Mouse (Mus musculus) embryonic facial prominence, embryonic 12.5 days (tissue): ENCODE results near the gene Clec1b. TPM values are rescaled to one million over a fixed set of nuclear protein-coding genes. Genes with fewer than 3 reads are reported as not detected.

ENCODE experiments used
- ATAC-seq: fragments of 200-750 bp; cut with Nextera tagmentation; 2 replicates; pipeline ENCODE4 v1.8.0; 2017; ENCODE audit not compliant: insufficient number of reproducible peaks, insufficient read depth, low FRiP score, low TSS enrichment
- H3K27ac ChIP-seq: fragments of 300-500 bp; sonication (generic); 2 replicates; pipeline ENCODE4 v1.5.1; 2016; ENCODE audit warnings: mild to moderate bottlenecking
- H3K27me3 ChIP-seq: fragments of 300-500 bp; sonication (generic); 2 replicates; pipeline ENCODE4 v1.6.1; 2016; ENCODE audit warnings: mild to moderate bottlenecking, moderate library complexity
- H3K36me3 ChIP-seq: fragments of 300-500 bp; sonication (generic); 2 replicates; pipeline ENCODE4 v1.6.1; 2016; ENCODE audit warnings: mild to moderate bottlenecking
- H3K4me1 ChIP-seq: fragments of 300-500 bp; sonication (generic); 2 replicates; pipeline ENCODE4 v1.6.1; 2016
- H3K4me2 ChIP-seq: fragments of 300-500 bp; sonication (generic); replicated peaks from 2 replicates; pipeline ENCODE4 v1.6.1; 2016; ENCODE audit warnings: mild to moderate bottlenecking, moderate library complexity
- H3K4me3 ChIP-seq: fragments of 300-500 bp; sonication (generic); 2 replicates; pipeline ENCODE4 v1.5.1; 2016; ENCODE audit warnings: mild to moderate bottlenecking
- H3K9ac ChIP-seq: fragments of 300-500 bp; sonication (generic); 2 replicates; pipeline ENCODE4 v1.6.1; 2016; ENCODE audit warnings: mild to moderate bottlenecking, moderate library complexity
- H3K9me3 ChIP-seq: fragments of 300-500 bp; sonication (generic); 2 replicates; pipeline ENCODE4 v1.6.1; 2016; ENCODE audit warnings: mild to moderate bottlenecking, moderate library complexity
- WGBS: fragments of 180-500 bp; shearing (Covaris S2); methylation state at CpG from one replicate; pipeline ENCODE4 v1.1.7; 2016; 5-methylcytosine and 5-hydroxymethylcytosine counted together
- polyA plus RNA-seq: library from polyadenylated mRNA; unstranded; fragments of >200 nt; fragmentation: Nextera tagmentation; extraction: Ambion mirVana; gene quantifications from 2 replicates; pipeline ENCODE4 v1.2.1, GENCODE M21; 2016

The Clec1b gene
- polyA plus RNA-seq, 1 experiment from 2014 or later = 5.0 TPM

- Histone ChIP-seq H3K4me3 (no peak overlapping the region), H3K36me3 (no peaks in the 10 kb centered on the region), H3K9me3 (no peaks in the 10 kb centered on the region), H3K27me3 (no peaks in the 10 kb centered on the region), H3K4me2 (no peak overlapping the region), H3K9ac (no peak overlapping the region), H3K27ac (peak overlapping the region; percentile 46; the same call in 1 of the 2 replicates), H3K4me1 (peaks cover 5% of the 10 kb centered on the region)
- 0 out of 2 replicates have a peak, but pooled peaks have one; percentile 52 for ATAC-seq
- 61% methylated on average over 4 of the region's 4 CpGs for WGBS
Observed at GRCm38 (mm10) chr6:129423040-129423733, 26.1 kb downstream of the Clec1b start.

- Histone ChIP-seq H3K9me3 (no peaks in the 10 kb centered on the region), H3K9ac (no peak overlapping the region), H3K4me3 (no peak overlapping the region), H3K27me3 (no peaks in the 10 kb centered on the region), H3K4me2 (no peak overlapping the region), H3K36me3 (no peaks in the 10 kb centered on the region), H3K4me1 (peaks cover 5% of the 10 kb centered on the region), H3K27ac (no peak overlapping the region)
- peak; percentile 41; the same call in 1 of the 2 replicates for ATAC-seq
- 8% methylated on average over 1 of the region's 1 CpGs for WGBS
Observed at GRCm38 (mm10) chr6:129423734-129424072, 26.6 kb downstream of the Clec1b start.

DNA sequence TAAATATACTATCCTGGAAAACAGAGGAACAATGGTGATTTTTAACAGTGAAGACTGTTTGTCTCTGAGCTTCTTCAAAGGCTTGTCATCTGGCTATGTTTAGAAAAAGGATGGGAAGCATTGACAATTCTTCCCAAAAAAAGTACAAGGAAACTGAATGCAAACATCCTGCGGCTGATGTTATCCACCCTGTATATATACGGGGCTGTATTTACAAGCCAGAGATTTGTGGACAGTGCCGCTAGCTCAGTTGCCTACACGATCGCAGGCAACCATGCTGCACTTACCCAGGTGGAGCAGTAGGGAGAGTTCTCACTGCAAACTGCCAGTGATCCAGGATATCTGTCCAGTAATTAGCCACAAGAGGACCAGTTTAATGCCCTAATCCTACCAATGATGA is 28.1 kb downstream of the Clec1b start:
- no peak overlapping the region for H3K4me3 ChIP-seq
- H3K4me2 ChIP-seq = no peak overlapping the region
- H3K36me3 ChIP-seq = no peaks in the 10 kb centered on the region
- ATAC-seq = no peak
- WGBS = 66% methylated on average over 5 of the region's 5 CpGs
- no peak overlapping the region for H3K27ac ChIP-seq
- H3K9ac ChIP-seq = no peak overlapping the region
- H3K27me3 ChIP-seq = no peaks in the 10 kb centered on the region
- peaks cover 5% of the 10 kb centered on the region for H3K4me1 ChIP-seq
- H3K9me3 ChIP-seq = no peaks in the 10 kb centered on the region

DNA sequence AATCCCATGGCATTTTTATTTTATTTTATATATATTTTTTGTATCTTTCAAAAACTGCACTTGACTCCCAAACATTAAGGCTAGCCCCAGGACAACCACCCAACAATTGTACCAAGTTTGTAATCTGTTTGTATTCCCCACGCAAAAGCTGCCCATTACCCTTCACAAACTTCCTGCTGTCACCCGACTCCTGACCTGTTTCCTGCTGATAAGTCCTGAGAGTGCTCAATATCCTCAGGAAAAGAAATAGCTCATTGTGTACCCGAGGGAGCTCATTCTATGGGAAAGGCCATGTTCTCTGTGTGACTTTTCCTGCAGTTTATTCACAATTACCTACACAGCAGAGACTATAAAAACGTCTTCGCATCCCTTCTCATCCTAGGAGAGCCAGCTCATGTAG is 28.7 kb downstream of the Clec1b start:
- no peaks in the 10 kb centered on the region for H3K9me3 ChIP-seq
- H3K9ac ChIP-seq = no peak overlapping the region
- H3K36me3 ChIP-seq = no peaks in the 10 kb centered on the region
- H3K27me3 ChIP-seq = no peaks in the 10 kb centered on the region
- H3K4me1 ChIP-seq = peaks cover 5% of the 10 kb centered on the region
- ATAC-seq = no peak
- H3K4me3 ChIP-seq = no peak overlapping the region
- 22% methylated on average over 5 of the region's 5 CpGs for WGBS
- H3K27ac ChIP-seq = no peak overlapping the region
- no peak overlapping the region for H3K4me2 ChIP-seq

GRCm38 (mm10) chr6:129427281-129427680 is 30.2 kb downstream of the Clec1b start:
- peaks cover 5% of the 10 kb centered on the region for H3K4me1 ChIP-seq
- H3K4me2 ChIP-seq = no peak overlapping the region
- no peaks in the 10 kb centered on the region for H3K27me3 ChIP-seq
- ATAC-seq = no peak
- H3K27ac ChIP-seq = no peak overlapping the region
- H3K36me3 ChIP-seq = no peaks in the 10 kb centered on the region
- H3K4me3 ChIP-seq = no peak overlapping the region
- H3K9me3 ChIP-seq = no peaks in the 10 kb centered on the region
- H3K9ac ChIP-seq = no peak overlapping the region
- 80% methylated on average over 4 of the region's 4 CpGs for WGBS

- H3K9ac ChIP-seq = no peak overlapping the region
- H3K36me3 ChIP-seq = no peaks in the 10 kb centered on the region
- H3K4me1 ChIP-seq = no peaks in the 10 kb centered on the region
- no peak overlapping the region for H3K4me3 ChIP-seq
- WGBS = 79% methylated on average over 5 of the region's 5 CpGs
- no peaks in the 10 kb centered on the region for H3K9me3 ChIP-seq
- H3K4me2 ChIP-seq = no peak overlapping the region
- no peak overlapping the region for H3K27ac ChIP-seq
- no peaks in the 10 kb centered on the region for H3K27me3 ChIP-seq
- no peak for ATAC-seq
Observed at GRCm38 (mm10) chr6:129434239-129434638, 37.1 kb downstream of the Clec1b start.

DNA sequence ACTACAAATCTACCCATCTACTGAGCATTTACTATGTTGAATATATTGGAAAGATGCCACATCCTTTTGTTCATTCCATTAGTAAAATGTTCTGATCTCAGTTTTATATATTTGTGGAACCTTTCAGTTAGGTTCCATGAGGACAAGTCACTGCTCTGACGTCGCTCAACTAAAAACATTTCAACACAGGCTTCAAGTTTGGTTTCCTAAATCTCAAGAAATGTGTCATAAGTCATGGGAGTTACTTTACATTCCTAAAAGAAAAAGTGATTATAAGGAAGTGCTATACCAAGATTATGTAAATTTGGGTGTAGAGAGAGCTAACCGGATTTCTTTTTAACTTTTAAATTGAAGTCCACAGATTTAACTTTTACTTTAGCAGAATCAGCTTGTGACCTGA is 38.9 kb downstream of the Clec1b start:
- Histone ChIP-seq H3K27ac (no peak overlapping the region), H3K4me2 (no peak overlapping the region), H3K9ac (no peak overlapping the region), H3K36me3 (no peaks in the 10 kb centered on the region), H3K27me3 (no peaks in the 10 kb centered on the region), H3K4me3 (no peak overlapping the region), H3K9me3 (no peaks in the 10 kb centered on the region), H3K4me1 (no peaks in the 10 kb centered on the region)
- no peak for ATAC-seq
- 86% methylated on average over 3 of the region's 3 CpGs for WGBS

- no peaks in the 10 kb centered on the region for H3K27me3 ChIP-seq
- H3K27ac ChIP-seq = no peak overlapping the region
- WGBS = 81% methylated on average over 2 of the region's 2 CpGs
- H3K9me3 ChIP-seq = no peaks in the 10 kb centered on the region
- no peak for ATAC-seq
- H3K9ac ChIP-seq = no peak overlapping the region
- no peak overlapping the region for H3K4me3 ChIP-seq
- H3K36me3 ChIP-seq = no peaks in the 10 kb centered on the region
- H3K4me1 ChIP-seq = no peaks in the 10 kb centered on the region
- no peak overlapping the region for H3K4me2 ChIP-seq
Observed at GRCm38 (mm10) chr6:129438033-129438432, 40.9 kb downstream of the Clec1b start.

- no peak overlapping the region for H3K4me3 ChIP-seq
- ATAC-seq = no peak
- 53% methylated on average over 6 of the region's 6 CpGs for WGBS
- H3K36me3 ChIP-seq = no peaks in the 10 kb centered on the region
- H3K27ac ChIP-seq = no peak overlapping the region
- no peak overlapping the region for H3K4me2 ChIP-seq
- no peaks in the 10 kb centered on the region for H3K4me1 ChIP-seq
- no peak overlapping the region for H3K9ac ChIP-seq
- H3K27me3 ChIP-seq = no peaks in the 10 kb centered on the region
- no peaks in the 10 kb centered on the region for H3K9me3 ChIP-seq
Observed at GRCm38 (mm10) chr6:129449743-129450142, 52.6 kb downstream of the Clec1b start.

- Histone ChIP-seq H3K4me2 (no peak within 1 kb of the TSS), H3K27ac (no peak within 1 kb of the TSS), H3K4me1 (no peaks in the 10 kb centered on the region), H3K9ac (no peak within 1 kb of the TSS), H3K36me3 (no peaks in the 10 kb centered on the region), H3K9me3 (no peaks in the 10 kb centered on the region), H3K4me3 (no peak within 1 kb of the TSS), H3K27me3 (no peaks in the 10 kb centered on the region)
- 59% methylated on average over 13 of the region's 13 CpGs for WGBS
- ATAC-seq = no peak
Observed at GRCm38 (mm10) chr6:129451411-129452039, 54.4 kb downstream of the Clec1b start, which contains the start of gene Clec1a. Gene Clec1a (minus strand): TSS chr6:129452000.
